Mouse (Mus musculus) midbrain, embryonic 14.5 days (tissue): ENCODE results near the gene Frmd5. TPM values are rescaled to one million over a fixed set of nuclear protein-coding genes. Genes with fewer than 3 reads are reported as not detected.

Experiments used
- ATAC-seq: fragments of 200-750 bp; cut with Nextera tagmentation; 2 replicates; pipeline ENCODE4 v1.8.0; 2017; ENCODE audit warnings: moderate number of reproducible peaks, moderate library complexity; ENCODE audit not compliant: low FRiP score, low TSS enrichment
- DNase-seq: peaks from one replicate; pipeline ENCODE4 v3.0.0-alpha.2; 2015
- H3K27ac ChIP-seq: fragments of 300-500 bp; sonication (generic); replicated peaks from 2 replicates; pipeline ENCODE4 v1.5.1; 2014; ENCODE audit warnings: mild to moderate bottlenecking, low read depth, low read length, moderate library complexity
- H3K27me3 ChIP-seq: fragments of 300-500 bp; sonication (generic); 2 replicates; pipeline ENCODE4 v1.6.1; 2014; ENCODE audit warnings: low read length, control low read depth, mixed read lengths; ENCODE audit not compliant: control insufficient read depth, insufficient read depth
- H3K36me3 ChIP-seq: fragments of 300-500 bp; sonication (generic); 2 replicates; pipeline ENCODE4 v1.6.1; 2014; ENCODE audit warnings: low read length, control low read depth; ENCODE audit not compliant: control insufficient read depth, insufficient read depth
- H3K4me1 ChIP-seq: fragments of 300-500 bp; sonication (generic); 2 replicates; pipeline ENCODE4 v1.6.1; 2014; ENCODE audit warnings: mild to moderate bottlenecking, antibody characterized with exemption, low read length, control low read depth; ENCODE audit not compliant: control insufficient read depth, insufficient read depth
- H3K4me2 ChIP-seq: fragments of 300-500 bp; sonication (generic); 2 replicates; pipeline ENCODE4 v1.6.1; 2014; ENCODE audit warnings: mild to moderate bottlenecking, low read length, moderate library complexity
- H3K4me3 ChIP-seq: fragments of 300-500 bp; sonication (generic); replicated peaks from 2 replicates; pipeline ENCODE4 v1.5.1; 2014; ENCODE audit warnings: low read depth, low read length
- H3K9ac ChIP-seq: fragments of 300-500 bp; sonication (generic); replicated peaks from 2 replicates; pipeline ENCODE4 v1.6.1; 2014; ENCODE audit warnings: mild to moderate bottlenecking, low read length, moderate library complexity
- H3K9me3 ChIP-seq: fragments of 300-500 bp; sonication (generic); 2 replicates; pipeline ENCODE4 v1.6.1; 2016; ENCODE audit warnings: low read length, control low read depth, mixed read lengths; ENCODE audit not compliant: control insufficient read depth
- WGBS: fragments of 180-500 bp; shearing (Covaris S2); extraction: QIAGEN DNeasy Blood & Tissue Kit; methylation state at CpG from one replicate; pipeline ENCODE4 v1.1.7; 2014; 5-methylcytosine and 5-hydroxymethylcytosine counted together
- polyA plus RNA-seq: library from polyadenylated mRNA; unstranded; fragments of >200 nt; fragmentation: Nextera tagmentation; extraction: Ambion mirVana; gene quantifications from 2 replicates; pipeline ENCODE4 v1.2.1, GENCODE M21; 2014

Gene Frmd5
- polyA plus RNA-seq, result 29.0 and 32.0 TPM in 2 replicates

DNA sequence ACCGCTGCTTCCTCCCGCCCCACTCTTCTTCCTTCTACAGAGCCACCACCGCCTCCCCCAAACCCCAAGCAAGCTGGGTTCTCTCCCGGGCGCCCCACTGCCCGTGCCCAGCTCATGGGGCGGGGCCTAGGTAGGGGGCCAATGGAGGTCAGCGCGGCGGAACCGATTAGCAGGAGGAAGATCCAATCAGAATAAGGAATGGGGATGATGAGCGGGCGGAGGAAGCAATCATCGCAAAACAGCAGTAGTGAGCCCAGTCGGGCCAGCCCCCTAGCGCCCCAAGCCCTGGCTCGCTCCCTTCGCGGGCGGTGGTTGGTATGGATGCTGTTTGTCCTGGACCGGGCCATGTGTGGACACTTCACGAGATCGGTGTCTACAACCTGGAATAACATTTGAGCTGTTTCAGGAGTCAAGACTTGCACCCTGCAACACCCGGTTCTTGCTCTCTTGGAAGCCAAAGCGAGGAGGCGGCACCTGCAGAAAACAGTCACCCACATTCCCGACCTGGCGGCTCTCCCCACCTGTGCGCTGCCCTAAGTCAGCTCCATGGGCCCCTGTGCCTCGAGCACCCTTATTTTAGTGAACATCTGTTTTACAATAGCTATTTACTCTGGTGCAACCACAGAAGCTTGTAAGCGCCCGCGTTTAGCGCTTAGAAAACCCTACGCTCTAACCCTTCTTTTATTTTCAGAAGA, at the start of gene Frmd5:
Frmd5 (minus strand) TSS at position 129 of the 695 bp plus-strand sequence.
- H3K4me3 ChIP-seq, result peak within 1 kb of the TSS; percentile 72
- DNase-seq (peak; percentile 97), ATAC-seq (peak; percentile 97)
- no peaks in the 10 kb centered on the region for H3K9me3 ChIP-seq
- H3K27ac ChIP-seq, result peak within 1 kb of the TSS; percentile 95
- H3K9ac ChIP-seq, result peak within 1 kb of the TSS; percentile 81
- WGBS, result under 1% methylated on average over 35 of the region's 35 CpGs
- H3K27me3 ChIP-seq, result no peaks in the 10 kb centered on the region
- peaks cover 13% of the 10 kb centered on the region; the same call in 1 of the 2 replicates for H3K4me1 ChIP-seq
- no peaks in the 10 kb centered on the region for H3K36me3 ChIP-seq
- H3K4me2 ChIP-seq, result peak within 1 kb of the TSS; percentile 92

DNA sequence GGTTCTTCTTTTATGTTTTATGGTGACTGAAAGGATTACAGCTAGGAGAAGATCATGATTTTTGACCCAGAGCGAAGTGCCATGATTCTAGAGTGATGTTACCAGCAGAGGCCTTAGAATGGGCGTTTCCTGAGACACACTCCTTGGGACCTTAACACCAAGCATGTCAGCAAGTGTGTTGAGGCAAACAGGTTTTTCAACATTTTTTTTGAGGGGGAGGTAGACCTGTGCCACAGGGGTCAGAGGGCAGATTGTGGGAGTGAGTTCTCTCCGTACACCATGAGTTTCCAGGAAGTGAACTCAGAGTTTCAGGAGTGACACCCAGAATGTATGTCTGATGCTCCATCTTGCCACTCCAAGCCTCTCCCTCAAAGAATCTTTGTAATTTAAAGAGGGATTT, 47.1 kb upstream of the Frmd5 start:
- Histone ChIP-seq H3K36me3 (no peaks in the 10 kb centered on the region), H3K4me3 (no peak overlapping the region), H3K4me2 (no peak overlapping the region), H3K27ac (no peak overlapping the region), H3K9me3 (no peaks in the 10 kb centered on the region), H3K27me3 (peaks cover 42% of the 10 kb centered on the region), H3K9ac (no peak overlapping the region), H3K4me1 (no peaks in the 10 kb centered on the region)
- 88% methylated on average over 3 of the region's 3 CpGs for WGBS
- DNase-seq (no peak), ATAC-seq (no peak)

DNA sequence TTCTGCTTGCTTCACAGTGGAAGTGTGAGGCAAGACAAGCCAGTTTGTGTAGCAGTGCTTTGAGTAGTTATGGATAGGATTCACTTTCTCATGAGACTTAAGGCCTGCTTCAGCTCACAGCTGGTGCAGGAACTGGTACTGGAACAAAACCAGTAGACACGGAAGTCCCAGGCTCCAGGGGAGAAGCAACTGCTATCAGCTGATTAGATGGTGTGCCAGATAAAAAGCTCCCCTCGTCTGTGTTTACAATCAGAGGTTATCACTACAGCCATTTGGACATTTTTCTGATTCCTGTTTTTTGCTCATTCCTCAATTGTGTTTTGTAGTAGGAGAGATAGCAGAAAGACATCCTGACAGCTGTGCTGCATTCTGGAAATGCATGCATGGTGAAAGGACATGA, 45.2 kb upstream of the Frmd5 start:
- Histone ChIP-seq H3K36me3 (no peaks in the 10 kb centered on the region), H3K4me1 (no peaks in the 10 kb centered on the region), H3K27me3 (peaks cover 29% of the 10 kb centered on the region), H3K27ac (no peak overlapping the region), H3K4me2 (no peak overlapping the region), H3K4me3 (no peak overlapping the region), H3K9ac (no peak overlapping the region), H3K9me3 (no peaks in the 10 kb centered on the region)
- ATAC-seq, result no peak
- no peak for DNase-seq
- 74% methylated on average over 2 of the region's 2 CpGs for WGBS

DNA sequence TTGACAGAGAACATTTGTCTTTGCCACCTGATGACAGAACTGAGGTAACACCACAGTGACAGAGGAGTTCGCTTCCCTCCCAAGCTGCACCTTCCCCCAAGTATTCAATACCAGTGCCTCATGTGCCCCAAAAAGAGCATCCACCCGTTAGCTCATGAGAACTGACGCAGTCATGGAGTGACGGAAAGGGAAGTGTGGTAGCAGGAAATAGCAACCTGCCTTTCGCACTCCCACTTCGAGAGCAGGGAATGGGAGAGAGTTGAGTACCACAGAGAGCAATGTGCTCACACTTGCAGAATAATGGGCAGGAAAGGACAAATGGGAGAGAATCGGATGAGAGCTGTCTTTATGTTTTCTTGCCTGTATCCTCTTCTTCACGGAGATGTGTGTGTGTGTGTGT, 39.2 kb upstream of the Frmd5 start:
- Histone ChIP-seq H3K9ac (no peak overlapping the region), H3K27me3 (0 out of 2 replicates have a peak, but pooled peaks cover 18% of the 10 kb centered on the region), H3K9me3 (no peaks in the 10 kb centered on the region), H3K4me3 (no peak overlapping the region), H3K4me1 (no peaks in the 10 kb centered on the region), H3K36me3 (no peaks in the 10 kb centered on the region), H3K27ac (no peak overlapping the region), H3K4me2 (no peak overlapping the region)
- no peak for ATAC-seq
- 80% methylated on average over 8 of the region's 8 CpGs for WGBS
- no peak for DNase-seq

DNA sequence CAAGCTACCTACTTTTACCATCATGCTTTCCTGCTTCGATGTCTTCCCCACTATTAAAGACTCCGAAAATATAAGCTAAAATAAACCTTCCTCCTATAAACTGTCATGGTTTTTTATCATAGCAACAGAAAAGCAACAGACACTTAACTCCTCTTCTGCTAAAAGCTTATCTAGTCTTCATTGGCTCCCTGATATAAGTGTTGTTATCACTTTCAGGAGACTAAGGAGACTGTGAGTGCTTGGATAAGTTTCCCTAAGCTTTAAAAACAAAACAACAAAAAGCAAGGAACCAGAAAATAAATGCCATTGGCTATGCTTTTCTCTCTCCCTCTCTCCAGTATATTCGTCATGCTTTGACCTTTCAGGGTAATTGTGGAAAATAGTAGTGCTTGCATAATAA, 35.4 kb upstream of the Frmd5 start:
- no peak overlapping the region for H3K4me3 ChIP-seq
- H3K27me3 ChIP-seq, result 0 out of 2 replicates have a peak, but pooled peaks cover 3% of the 10 kb centered on the region
- no peak overlapping the region for H3K27ac ChIP-seq
- H3K9me3 ChIP-seq, result no peaks in the 10 kb centered on the region
- 84% methylated on average over 3 of the region's 3 CpGs for WGBS
- H3K4me1 ChIP-seq, result no peaks in the 10 kb centered on the region
- no peak for ATAC-seq
- H3K4me2 ChIP-seq, result no peak overlapping the region
- H3K36me3 ChIP-seq, result no peaks in the 10 kb centered on the region
- H3K9ac ChIP-seq, result no peak overlapping the region
- DNase-seq, result no peak

DNA sequence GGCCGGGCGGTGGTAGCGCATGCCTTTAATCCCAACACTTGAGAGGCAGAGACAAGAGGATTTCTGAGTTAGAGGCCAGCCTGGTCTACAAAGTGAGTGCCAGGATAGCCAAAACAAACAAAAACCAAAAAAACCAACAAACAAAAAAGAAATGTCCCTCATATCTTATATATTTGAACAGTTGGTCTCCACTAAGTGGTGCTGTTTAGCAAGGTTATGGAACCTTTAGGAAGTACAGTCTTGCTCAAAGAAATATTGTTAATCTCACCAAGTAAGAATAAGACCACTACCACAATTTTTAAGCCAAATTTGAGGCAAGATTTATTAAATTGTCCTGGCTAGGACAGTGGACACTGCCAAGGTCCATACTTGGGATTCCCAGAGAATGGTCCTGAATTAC, 34.6 kb upstream of the Frmd5 start:
- H3K9me3 ChIP-seq, result no peaks in the 10 kb centered on the region
- H3K4me2 ChIP-seq, result no peak overlapping the region
- H3K9ac ChIP-seq, result no peak overlapping the region
- ATAC-seq, result no peak
- H3K27me3 ChIP-seq, result 0 out of 2 replicates have a peak, but pooled peaks cover 3% of the 10 kb centered on the region
- no peak overlapping the region for H3K27ac ChIP-seq
- DNase-seq, result no peak
- H3K36me3 ChIP-seq, result no peaks in the 10 kb centered on the region
- H3K4me3 ChIP-seq, result no peak overlapping the region
- H3K4me1 ChIP-seq, result no peaks in the 10 kb centered on the region
- WGBS, result 91% methylated on average over 3 of the region's 3 CpGs

DNA sequence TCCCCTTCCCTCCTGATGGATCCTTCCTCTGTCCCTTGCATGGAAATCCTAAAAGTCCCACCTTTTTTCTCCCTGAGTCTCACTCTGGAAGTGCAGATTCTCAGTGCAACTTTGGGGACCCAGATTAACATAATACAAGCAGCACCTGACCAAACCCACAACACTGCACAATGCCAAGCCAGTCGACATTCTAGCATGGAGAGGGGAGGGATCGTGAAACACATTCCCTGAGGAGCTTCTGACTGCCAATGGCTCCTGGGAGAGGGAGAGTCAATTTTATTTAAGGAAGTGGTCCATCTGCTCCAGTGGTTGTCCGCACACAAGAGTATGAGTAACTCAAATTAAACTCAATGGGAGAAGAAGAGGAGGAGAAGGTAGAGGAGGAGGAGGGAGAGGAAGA, 28.0 kb upstream of the Frmd5 start:
- Histone ChIP-seq H3K9ac (no peak overlapping the region), H3K27ac (no peak overlapping the region), H3K27me3 (no peaks in the 10 kb centered on the region), H3K9me3 (no peaks in the 10 kb centered on the region), H3K36me3 (no peaks in the 10 kb centered on the region), H3K4me2 (no peak overlapping the region), H3K4me1 (no peaks in the 10 kb centered on the region), H3K4me3 (no peak overlapping the region)
- ATAC-seq, result no peak
- no peak for DNase-seq
- WGBS, result 32% methylated on average over 3 of the region's 3 CpGs

DNA sequence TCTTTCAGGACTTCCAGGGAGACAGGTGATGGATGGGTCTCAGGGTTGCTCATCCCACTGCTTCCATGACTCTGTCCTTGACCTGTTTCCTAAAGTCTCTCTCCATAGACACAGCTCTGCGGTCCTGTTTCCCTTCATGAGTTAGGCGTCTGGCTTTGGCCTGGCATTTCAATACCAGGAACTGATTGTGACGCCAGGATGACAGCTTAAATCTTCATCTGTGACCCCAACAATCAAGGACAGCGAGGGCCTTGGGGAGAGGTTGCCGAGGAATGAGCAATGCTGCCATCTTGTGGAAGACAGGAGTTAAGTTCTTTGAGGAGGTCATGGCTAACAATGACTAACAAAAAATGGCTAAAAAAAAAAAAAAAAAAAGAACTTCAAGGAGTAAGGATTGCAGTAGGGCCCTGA, 25.6 kb upstream of the Frmd5 start:
- no peak overlapping the region for H3K27ac ChIP-seq
- no peaks in the 10 kb centered on the region for H3K27me3 ChIP-seq
- H3K36me3 ChIP-seq, result no peaks in the 10 kb centered on the region
- H3K4me3 ChIP-seq, result no peak overlapping the region
- peak overlapping the region; percentile 25 for H3K4me2 ChIP-seq
- DNase-seq (peak; percentile 89), ATAC-seq (no peak; the same call in 1 of the 2 replicates)
- WGBS, result 3% methylated on average over 5 of the region's 5 CpGs
- no peak overlapping the region for H3K9ac ChIP-seq
- H3K4me1 ChIP-seq, result no peaks in the 10 kb centered on the region
- H3K9me3 ChIP-seq, result no peaks in the 10 kb centered on the region

DNA sequence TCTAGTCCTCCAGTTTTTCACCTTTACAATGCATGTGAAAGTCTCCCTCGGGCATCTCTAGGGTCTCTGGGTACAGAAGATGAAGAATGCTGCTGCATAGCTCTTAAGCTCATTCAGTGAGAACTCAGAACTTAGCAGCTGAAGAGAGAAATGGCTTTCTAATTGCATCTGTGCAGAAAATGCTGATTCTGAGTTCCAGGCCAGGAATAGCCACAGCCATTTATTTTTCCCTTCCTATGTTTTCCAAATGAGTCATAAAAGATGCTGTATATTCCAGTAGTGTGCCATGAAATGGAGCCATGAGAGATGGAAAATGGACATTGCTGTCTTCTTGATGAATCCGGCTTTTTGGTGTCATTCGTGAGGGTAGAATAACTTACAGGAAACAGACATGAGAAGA, 21.5 kb upstream of the Frmd5 start:
- H3K4me2 ChIP-seq, result no peak overlapping the region
- 88% methylated on average over 3 of the region's 3 CpGs for WGBS
- no peaks in the 10 kb centered on the region for H3K9me3 ChIP-seq
- no peaks in the 10 kb centered on the region for H3K27me3 ChIP-seq
- no peaks in the 10 kb centered on the region for H3K36me3 ChIP-seq
- ATAC-seq (no peak), DNase-seq (no peak)
- H3K4me3 ChIP-seq, result no peak overlapping the region
- no peaks in the 10 kb centered on the region for H3K4me1 ChIP-seq
- no peak overlapping the region for H3K9ac ChIP-seq
- H3K27ac ChIP-seq, result no peak overlapping the region
